Mouse (Mus musculus) thymus, adult 2 months (tissue): ENCODE results near the gene Med8.

Experiments used
- CTCF ChIP-seq: fragments of 200-500 bp; IDR thresholded peaks from 2 replicates; pipeline ENCODE4 v1.5.1; 2012; ENCODE audit warnings: mild to moderate bottlenecking, control low read depth, low read length, moderate library complexity, borderline replicate concordance; ENCODE audit not compliant: control insufficient read depth, poor library complexity, insufficient read depth; ENCODE audit errors: extremely low read depth
- POLR2A ChIP-seq: fragments of 200-500 bp; IDR thresholded peaks from 2 replicates; pipeline ENCODE4 v1.6.1; 2012; ENCODE audit warnings: mild to moderate bottlenecking, low read length, control low read depth, moderate library complexity; ENCODE audit not compliant: control insufficient read depth, poor library complexity, insufficient read depth; ENCODE audit errors: extremely low read depth

- TF ChIP-seq CTCF: no peak
- no peak for TF ChIP-seq POLR2A
Observed at GRCm38 (mm10) chr4:118446415-118447153, 37.4 kb downstream of the Med8 start.
